Mouse (Mus musculus): ENCODE measurements at regions not wholly inside any gene's neighbourhood (a gene's known extent, or its start where the extent isn't known, plus 50 kb on each side); places are given as distances from the start of the nearest gene placed in this dataset.

DNA sequence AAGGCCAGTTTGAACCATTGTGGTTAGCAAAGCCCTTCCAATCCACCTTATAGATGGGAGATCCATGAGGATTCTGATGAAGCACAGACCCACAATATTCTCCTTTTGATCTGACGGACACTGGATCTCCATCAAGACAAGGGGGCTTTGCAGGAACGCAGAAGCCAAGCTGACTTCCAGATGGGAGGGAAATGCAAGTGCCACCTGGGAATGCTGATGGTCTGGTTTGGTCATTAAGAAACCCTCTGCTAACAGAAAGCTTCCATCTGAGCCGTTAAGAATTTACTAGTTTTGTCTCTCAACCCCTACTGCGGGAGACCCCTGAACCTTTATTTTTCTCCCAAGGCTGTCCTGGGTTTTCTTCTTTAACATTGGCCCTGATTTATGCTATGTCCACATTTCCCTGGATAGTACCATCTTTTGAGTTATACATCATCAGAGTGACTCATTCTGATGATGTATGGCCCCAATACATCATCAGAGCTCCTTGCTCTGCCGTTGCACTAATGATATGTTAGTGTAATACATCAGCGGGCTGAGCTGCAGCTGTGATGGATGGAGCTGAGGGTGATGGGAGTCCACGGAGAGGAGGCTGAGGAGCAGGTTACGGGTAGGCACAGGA is 898.3 kb downstream of the Kcnma1 start:
- TF ChIP-seq CTCF (IDR thresholded peaks at IDR 0.05; ENCODE audit: borderline replicate concordance, insufficient read depth, low read length), result no peak
- no peak for TF ChIP-seq POLR2A (IDR thresholded peaks at IDR 0.05; ENCODE audit: low read depth, low read length)
